Mouse (Mus musculus) intestine, embryonic 16.5 days (tissue): ENCODE data around the gene Rapgef3. TPM values are rescaled to one million over a fixed set of nuclear protein-coding genes. Genes with fewer than 3 reads are reported as not detected.

Source experiments
- ATAC-seq: fragments of 200-750 bp; cut with Nextera tagmentation; 2 replicates; pipeline ENCODE4 v1.8.0; 2017; ENCODE audit warnings: moderate TSS enrichment, moderate library complexity
- H3K27ac ChIP-seq: fragments of 300-500 bp; sonication (generic); 2 replicates; pipeline ENCODE4 v1.5.1; 2014; ENCODE audit warnings: mild to moderate bottlenecking, low read length
- H3K27me3 ChIP-seq: fragments of 300-500 bp; sonication (generic); replicated peaks from 2 replicates; pipeline ENCODE4 v1.6.1; 2014; ENCODE audit warnings: low read length, control low read depth, mixed read lengths; ENCODE audit not compliant: control insufficient read depth, insufficient read depth
- H3K36me3 ChIP-seq: fragments of 300-500 bp; sonication (generic); 2 replicates; pipeline ENCODE4 v1.6.1; 2014; ENCODE audit warnings: low read length, control low read depth; ENCODE audit not compliant: control insufficient read depth, insufficient read depth
- H3K4me1 ChIP-seq: fragments of 300-500 bp; sonication (generic); 2 replicates; pipeline ENCODE4 v1.6.1; 2014; ENCODE audit warnings: low read length, control low read depth, mixed read lengths; ENCODE audit not compliant: control insufficient read depth, insufficient read depth
- H3K4me2 ChIP-seq: fragments of 300-500 bp; sonication (generic); 2 replicates; pipeline ENCODE4 v1.6.1; 2014; ENCODE audit warnings: low read depth, low read length, control low read depth
- H3K4me3 ChIP-seq: fragments of 300-500 bp; sonication (generic); 2 replicates; pipeline ENCODE4 v1.5.1; 2014; ENCODE audit warnings: mild to moderate bottlenecking, low read length
- H3K9ac ChIP-seq: fragments of 300-500 bp; sonication (generic); 2 replicates; pipeline ENCODE4 v1.6.1; 2014; ENCODE audit warnings: low read depth, low read length
- H3K9me3 ChIP-seq: fragments of 300-500 bp; sonication (generic); 2 replicates; pipeline ENCODE4 v1.6.1; 2016; ENCODE audit warnings: low read length, control low read depth; ENCODE audit not compliant: control insufficient read depth
- WGBS: fragments of 180-500 bp; shearing (Covaris S2); extraction: QIAGEN DNeasy Blood & Tissue Kit; methylation state at CpG from one replicate; pipeline ENCODE4 v1.1.7; 2014; 5-methylcytosine and 5-hydroxymethylcytosine counted together
- polyA plus RNA-seq: library from polyadenylated mRNA; unstranded; fragments of >200 nt; fragmentation: Nextera tagmentation; extraction: Ambion mirVana; gene quantifications from 2 replicates; pipeline ENCODE4 v1.2.1, GENCODE M21; 2015

Rapgef3 gene
- polyA plus RNA-seq, 1 experiment from 2014 or later: 7.9 TPM

- ATAC-seq: no peak
- Histone ChIP-seq H3K4me2 (no peak overlapping the region), H3K9me3 (no peaks in the 10 kb centered on the region), H3K9ac (no peak overlapping the region), H3K4me1 (peaks cover 32% of the 10 kb centered on the region), H3K4me3 (no peak overlapping the region), H3K27ac (no peak overlapping the region), H3K36me3 (peaks cover 3% of the 10 kb centered on the region; the same call in 1 of the 2 replicates), H3K27me3 (no peaks in the 10 kb centered on the region)
- 93% methylated on average over 5 of the region's 5 CpGs for WGBS
These were observed 42.6 kb upstream of the Rapgef3 start for GRCm38 (mm10) chr15:97810399-97810798.

GRCm38 (mm10) chr15:97809942-97810341 lies 42.2 kb upstream of the Rapgef3 start:
- no peaks in the 10 kb centered on the region for H3K27me3 ChIP-seq
- H3K36me3 ChIP-seq: peaks cover 4% of the 10 kb centered on the region
- H3K4me2 ChIP-seq: no peak overlapping the region
- no peak overlapping the region for H3K9ac ChIP-seq
- no peak overlapping the region for H3K27ac ChIP-seq
- H3K4me3 ChIP-seq: no peak overlapping the region
- peaks cover 27% of the 10 kb centered on the region for H3K4me1 ChIP-seq
- no peaks in the 10 kb centered on the region for H3K9me3 ChIP-seq
- WGBS: 82% methylated on average over 5 of the region's 5 CpGs
- ATAC-seq: no peak

DNA sequence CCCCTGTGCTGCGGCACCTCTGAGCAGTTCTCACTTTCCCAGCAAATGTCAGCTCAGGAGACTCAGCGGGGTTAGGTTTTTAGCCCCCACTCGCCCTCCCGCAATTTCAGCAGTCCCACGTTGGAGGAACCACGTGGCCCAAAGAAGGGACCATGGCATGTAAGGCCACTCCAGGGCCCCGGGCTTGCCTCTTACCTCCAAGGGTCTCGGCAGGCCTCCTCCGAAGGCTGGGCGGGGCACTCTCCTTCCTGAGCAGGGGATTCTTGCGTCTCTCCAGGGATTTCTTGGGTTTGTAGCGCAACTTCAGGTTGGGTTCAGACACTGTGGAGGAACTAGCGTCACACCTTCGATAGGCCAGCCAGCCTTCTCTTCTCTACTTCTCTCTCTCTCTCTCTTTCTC lies 41.4 kb upstream of the Rapgef3 start:
- Histone ChIP-seq H3K9me3 (no peaks in the 10 kb centered on the region), H3K9ac (no peak overlapping the region), H3K4me2 (no peak overlapping the region), H3K36me3 (peaks cover 6% of the 10 kb centered on the region), H3K27ac (no peak overlapping the region), H3K4me3 (no peak overlapping the region), H3K27me3 (no peaks in the 10 kb centered on the region), H3K4me1 (peaks cover 21% of the 10 kb centered on the region)
- ATAC-seq: no peak
- WGBS: 81% methylated on average over 14 of the region's 14 CpGs

DNA sequence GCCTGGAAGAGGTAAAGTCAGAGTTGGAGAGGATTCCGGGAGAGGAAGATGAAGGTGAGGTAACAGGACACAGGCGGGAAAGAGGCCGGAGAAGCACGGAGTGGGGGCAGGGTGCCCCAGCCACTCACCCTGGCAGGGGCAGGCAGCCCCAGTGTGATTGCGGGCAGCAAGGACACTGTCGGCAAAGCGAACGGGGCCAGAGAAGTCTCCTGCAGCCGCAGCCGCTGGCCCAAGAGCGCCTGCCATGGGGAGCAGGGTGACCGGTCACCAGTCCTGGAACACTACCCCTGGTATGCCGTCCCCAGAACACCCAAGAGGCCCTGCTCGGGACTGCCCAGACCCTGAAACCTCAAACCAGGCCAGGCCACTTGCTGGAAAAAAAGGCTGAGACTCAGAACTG lies 40.8 kb upstream of the Rapgef3 start:
- H3K9ac ChIP-seq: no peak overlapping the region
- no peak overlapping the region for H3K4me3 ChIP-seq
- no peaks in the 10 kb centered on the region for H3K9me3 ChIP-seq
- no peak overlapping the region for H3K27ac ChIP-seq
- WGBS: 88% methylated on average over 14 of the region's 14 CpGs
- no peak for ATAC-seq
- H3K4me2 ChIP-seq: no peak overlapping the region
- H3K36me3 ChIP-seq: peaks cover 6% of the 10 kb centered on the region
- no peaks in the 10 kb centered on the region for H3K27me3 ChIP-seq
- H3K4me1 ChIP-seq: peaks cover 14% of the 10 kb centered on the region

DNA sequence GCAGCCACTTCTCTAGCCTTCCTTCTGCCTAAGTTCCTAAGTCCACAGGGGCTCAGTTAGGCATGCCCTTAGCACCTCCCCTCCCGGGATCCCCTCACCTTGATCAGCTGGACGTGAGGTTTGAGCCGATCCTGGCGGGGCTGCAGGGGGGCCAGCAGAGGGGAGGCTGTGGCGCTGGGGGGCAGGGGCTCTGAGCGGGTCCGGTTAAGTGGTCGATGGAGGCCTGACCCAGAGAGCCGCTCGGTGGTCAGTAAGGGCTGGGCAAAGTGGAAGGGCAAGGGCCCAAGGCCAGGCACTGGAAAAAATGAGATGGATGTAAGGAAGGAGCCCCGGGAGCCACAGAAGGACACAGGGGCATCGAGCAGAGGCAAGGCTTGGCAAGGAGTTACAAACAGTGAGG lies 40.1 kb upstream of the Rapgef3 start:
- WGBS: 76% methylated on average over 12 of the region's 12 CpGs
- Histone ChIP-seq H3K27ac (no peak overlapping the region), H3K4me1 (peaks cover 8% of the 10 kb centered on the region), H3K4me2 (no peak overlapping the region), H3K4me3 (no peak overlapping the region), H3K9ac (no peak overlapping the region), H3K27me3 (no peaks in the 10 kb centered on the region), H3K36me3 (peaks cover 6% of the 10 kb centered on the region), H3K9me3 (no peaks in the 10 kb centered on the region)
- ATAC-seq: no peak

DNA sequence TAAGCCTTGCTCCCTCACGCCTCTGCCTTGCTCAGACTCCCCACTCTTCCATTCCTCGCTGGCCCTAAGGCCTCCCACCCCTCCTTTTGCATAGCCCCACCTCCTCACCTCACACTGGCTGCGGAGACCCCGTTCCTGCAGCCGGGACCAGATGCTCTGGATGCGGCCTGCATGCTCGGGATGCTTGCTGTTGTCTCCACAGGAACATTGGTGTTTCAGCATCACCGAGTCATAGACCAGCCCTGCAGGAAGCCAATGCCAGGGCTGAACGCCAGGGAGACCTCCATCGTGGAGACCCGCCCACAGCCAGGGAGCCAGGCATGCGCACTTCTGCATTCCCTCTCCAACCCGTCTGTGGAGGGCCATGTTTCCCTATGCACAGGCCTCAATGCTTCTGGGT lies 34.8 kb upstream of the Rapgef3 start:
- Histone ChIP-seq H3K4me2 (no peak overlapping the region), H3K4me3 (no peak overlapping the region)
- ATAC-seq: no peak

GRCm38 (mm10) chr15:97801811-97802210 lies 34.0 kb upstream of the Rapgef3 start:
- no peaks in the 10 kb centered on the region for H3K27me3 ChIP-seq
- H3K9ac ChIP-seq: no peak overlapping the region
- no peak overlapping the region for H3K4me2 ChIP-seq
- 88% methylated on average over 7 of the region's 7 CpGs for WGBS
- no peaks in the 10 kb centered on the region for H3K9me3 ChIP-seq
- peaks cover 14% of the 10 kb centered on the region for H3K36me3 ChIP-seq
- H3K4me3 ChIP-seq: no peak overlapping the region
- H3K4me1 ChIP-seq: no peaks in the 10 kb centered on the region
- no peak overlapping the region for H3K27ac ChIP-seq
- no peak for ATAC-seq

More for the DNA sequence above, 34.8 kb upstream of the Rapgef3 start:
- H3K4me1 ChIP-seq: no peaks in the 10 kb centered on the region
- no peak overlapping the region for H3K27ac ChIP-seq
- no peaks in the 10 kb centered on the region for H3K27me3 ChIP-seq
- WGBS: 32% methylated on average over 13 of the region's 13 CpGs
- H3K9me3 ChIP-seq: no peaks in the 10 kb centered on the region
- H3K36me3 ChIP-seq: peaks cover 14% of the 10 kb centered on the region
- no peak overlapping the region for H3K9ac ChIP-seq

GRCm38 (mm10) chr15:97800853-97801252 lies 33.1 kb upstream of the Rapgef3 start:
- Histone ChIP-seq H3K4me1 (no peaks in the 10 kb centered on the region), H3K9me3 (no peaks in the 10 kb centered on the region), H3K4me3 (no peak overlapping the region), H3K27ac (no peak overlapping the region), H3K9ac (no peak overlapping the region), H3K4me2 (no peak overlapping the region), H3K27me3 (no peaks in the 10 kb centered on the region), H3K36me3 (peaks cover 12% of the 10 kb centered on the region)
- ATAC-seq: no peak
- WGBS: 84% methylated on average over 13 of the region's 13 CpGs

DNA sequence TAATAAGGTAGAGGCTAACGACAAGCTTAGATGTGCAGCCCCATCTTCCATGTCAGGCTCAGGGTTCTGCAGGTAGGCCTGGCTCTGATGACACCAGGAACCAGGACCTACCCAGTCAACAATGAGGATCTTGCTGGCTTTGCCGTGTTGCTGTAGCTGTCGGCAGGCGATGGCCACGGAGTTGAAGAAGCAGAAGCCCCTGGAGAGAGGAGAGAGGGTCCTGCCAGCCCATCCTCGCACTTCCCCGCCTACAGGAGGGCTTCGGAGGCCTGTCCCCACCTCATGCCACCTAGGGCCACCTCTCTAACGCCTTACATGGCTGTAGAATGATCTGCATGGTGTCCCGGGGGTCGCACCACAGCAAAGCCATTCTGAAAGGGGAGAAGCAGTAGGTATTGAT lies 31.7 kb upstream of the Rapgef3 start:
- Histone ChIP-seq H3K4me3 (no peak overlapping the region), H3K9ac (no peak overlapping the region)

DNA sequence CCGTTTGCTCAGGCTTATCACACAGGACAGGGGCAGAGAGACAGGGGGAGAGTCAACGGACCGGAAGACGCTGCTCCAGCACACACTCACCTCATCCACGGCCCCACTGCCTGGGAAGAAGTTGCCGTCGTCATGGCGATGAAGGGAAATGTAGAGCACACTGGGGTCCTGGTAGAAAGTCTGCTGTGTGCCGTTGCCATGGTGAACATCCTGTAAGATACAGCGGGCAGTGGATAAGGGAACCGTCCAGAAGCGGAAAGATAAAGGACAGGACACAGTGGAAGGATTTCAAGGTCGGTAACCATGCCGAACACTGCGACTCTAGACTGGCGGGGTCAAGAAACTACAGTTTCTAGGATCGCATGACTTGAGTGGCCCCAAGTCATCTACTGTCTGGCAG lies 30.4 kb upstream of the Rapgef3 start:
- Histone ChIP-seq H3K36me3 (peaks cover 13% of the 10 kb centered on the region), H3K4me1 (no peaks in the 10 kb centered on the region), H3K4me3 (no peak overlapping the region), H3K9ac (no peak overlapping the region), H3K9me3 (no peaks in the 10 kb centered on the region), H3K27ac (no peak overlapping the region), H3K27me3 (no peaks in the 10 kb centered on the region), H3K4me2 (no peak overlapping the region)
- WGBS: 64% methylated on average over 17 of the region's 17 CpGs
- no peak for ATAC-seq

More for the DNA sequence above, 31.7 kb upstream of the Rapgef3 start:
- 86% methylated on average over 11 of the region's 11 CpGs for WGBS
- Histone ChIP-seq H3K4me1 (no peaks in the 10 kb centered on the region), H3K27ac (no peak overlapping the region), H3K27me3 (no peaks in the 10 kb centered on the region), H3K9me3 (no peaks in the 10 kb centered on the region), H3K36me3 (peaks cover 13% of the 10 kb centered on the region), H3K4me2 (no peak overlapping the region)
- ATAC-seq: no peak
